Mouse (Mus musculus): ENCODE measurements around the gene Glrp1. TPM values are rescaled to one million over a fixed set of nuclear protein-coding genes. Genes with fewer than 3 reads are reported as not detected.

Glrp1 gene
- polyA plus RNA-seq, 1 experiment from 2014 or later: 0.15 TPM

GRCm38 (mm10) chr1:88474598-88474997 is 35.3 kb downstream of the Glrp1 start:
- H3K27ac ChIP-seq: peak overlapping the region; percentile 81
- WGBS: 10% methylated on average over 7 of the region's 7 CpGs
- H3K9ac ChIP-seq: no peak overlapping the region
- no peak overlapping the region for H3K4me2 ChIP-seq
- H3K4me3 ChIP-seq: no peak overlapping the region
- no peaks in the 10 kb centered on the region for H3K27me3 ChIP-seq
- no peaks in the 10 kb centered on the region for H3K9me3 ChIP-seq
- peak; percentile 84 for ATAC-seq (ENCODE audit: borderline replicate concordance, extremely low read depth, low FRiP score, low TSS enrichment)
- H3K36me3 ChIP-seq: no peaks in the 10 kb centered on the region
- H3K4me1 ChIP-seq: peaks cover 47% of the 10 kb centered on the region

- H3K4me1 ChIP-seq: peaks cover 47% of the 10 kb centered on the region
- H3K9me3 ChIP-seq: no peaks in the 10 kb centered on the region
- peak overlapping the region; percentile 81 for H3K27ac ChIP-seq
- no peak overlapping the region for H3K4me3 ChIP-seq
- no peak overlapping the region for H3K9ac ChIP-seq
- no peak for ATAC-seq (ENCODE audit: borderline replicate concordance, extremely low read depth, low FRiP score, low TSS enrichment)
- H3K27me3 ChIP-seq: no peaks in the 10 kb centered on the region
- H3K36me3 ChIP-seq: no peaks in the 10 kb centered on the region
- 68% methylated on average over 2 of the region's 2 CpGs for WGBS
- H3K4me2 ChIP-seq: no peak overlapping the region
Observed at GRCm38 (mm10) chr1:88473899-88474298, 36.0 kb downstream of the Glrp1 start.

GRCm38 (mm10) chr1:88472258-88472657 is 37.6 kb downstream of the Glrp1 start:
- Histone ChIP-seq H3K4me1 (peaks cover 39% of the 10 kb centered on the region), H3K36me3 (no peaks in the 10 kb centered on the region), H3K27ac (no peak overlapping the region), H3K9ac (no peak overlapping the region), H3K9me3 (no peaks in the 10 kb centered on the region), H3K4me3 (no peak overlapping the region), H3K4me2 (no peak overlapping the region), H3K27me3 (no peaks in the 10 kb centered on the region)
- WGBS: 47% methylated on average over 6 of the region's 6 CpGs
- ATAC-seq (ENCODE audit: borderline replicate concordance, extremely low read depth, low FRiP score, low TSS enrichment): no peak

GRCm38 (mm10) chr1:88469746-88470145 is 40.1 kb downstream of the Glrp1 start:
- Histone ChIP-seq H3K4me2 (no peak overlapping the region), H3K36me3 (no peaks in the 10 kb centered on the region), H3K4me3 (no peak overlapping the region), H3K4me1 (peaks cover 18% of the 10 kb centered on the region), H3K27me3 (no peaks in the 10 kb centered on the region), H3K9ac (no peak overlapping the region), H3K9me3 (no peaks in the 10 kb centered on the region), H3K27ac (no peak overlapping the region)
- 81% methylated on average over 4 of the region's 4 CpGs for WGBS
- no peak for ATAC-seq (ENCODE audit: borderline replicate concordance, extremely low read depth, low FRiP score, low TSS enrichment)

GRCm38 (mm10) chr1:88468335-88468734 is 41.5 kb downstream of the Glrp1 start:
- no peaks in the 10 kb centered on the region for H3K9me3 ChIP-seq
- H3K4me1 ChIP-seq: peaks cover 8% of the 10 kb centered on the region; the same call in 1 of the 2 replicates
- no peak overlapping the region for H3K27ac ChIP-seq
- ATAC-seq (ENCODE audit: borderline replicate concordance, extremely low read depth, low FRiP score, low TSS enrichment): no peak
- 89% methylated on average over 2 of the region's 2 CpGs for WGBS
- H3K36me3 ChIP-seq: no peaks in the 10 kb centered on the region
- H3K9ac ChIP-seq: no peak overlapping the region
- no peaks in the 10 kb centered on the region for H3K27me3 ChIP-seq
- H3K4me3 ChIP-seq: no peak overlapping the region
- no peak overlapping the region for H3K4me2 ChIP-seq

GRCm38 (mm10) chr1:88467866-88468265 is 42.0 kb downstream of the Glrp1 start:
- H3K4me1 ChIP-seq: peaks cover 12% of the 10 kb centered on the region; the same call in 1 of the 2 replicates
- H3K27ac ChIP-seq: no peak overlapping the region
- H3K36me3 ChIP-seq: no peaks in the 10 kb centered on the region
- H3K9me3 ChIP-seq: no peaks in the 10 kb centered on the region
- H3K9ac ChIP-seq: no peak overlapping the region
- 82% methylated on average over 5 of the region's 5 CpGs for WGBS
- no peaks in the 10 kb centered on the region for H3K27me3 ChIP-seq
- ATAC-seq (ENCODE audit: borderline replicate concordance, extremely low read depth, low FRiP score, low TSS enrichment): no peak
- H3K4me2 ChIP-seq: no peak overlapping the region
- no peak overlapping the region for H3K4me3 ChIP-seq

- no peak overlapping the region for H3K9ac ChIP-seq
- H3K9me3 ChIP-seq: no peaks in the 10 kb centered on the region
- no peak overlapping the region for H3K4me2 ChIP-seq
- peaks cover 22% of the 10 kb centered on the region; the same call in 1 of the 2 replicates for H3K4me1 ChIP-seq
- H3K4me3 ChIP-seq: no peak overlapping the region
- H3K36me3 ChIP-seq: no peaks in the 10 kb centered on the region
- H3K27me3 ChIP-seq: no peaks in the 10 kb centered on the region
- no peak for ATAC-seq (ENCODE audit: borderline replicate concordance, extremely low read depth, low FRiP score, low TSS enrichment)
- whole genome bisulfite sequencing: 55% methylated on average over 8 of the region's 8 CpGs
- H3K27ac ChIP-seq: no peak overlapping the region
Observed at GRCm38 (mm10) chr1:88466325-88467064, 43.4 kb downstream of the Glrp1 start.

GRCm38 (mm10) chr1:88465722-88466121 is 44.1 kb downstream of the Glrp1 start:
- Histone ChIP-seq H3K36me3 (no peaks in the 10 kb centered on the region), H3K27me3 (no peaks in the 10 kb centered on the region), H3K4me3 (no peak overlapping the region), H3K27ac (no peak overlapping the region), H3K4me1 (peaks cover 22% of the 10 kb centered on the region; the same call in 1 of the 2 replicates), H3K9ac (no peak overlapping the region), H3K9me3 (no peaks in the 10 kb centered on the region), H3K4me2 (no peak overlapping the region)
- 69% methylated on average over 4 of the region's 4 CpGs for WGBS
- ATAC-seq (ENCODE audit: borderline replicate concordance, extremely low read depth, low FRiP score, low TSS enrichment): no peak

GRCm38 (mm10) chr1:88464109-88464905 is 45.6 kb downstream of the Glrp1 start:
- no peak overlapping the region for H3K4me3 ChIP-seq
- WGBS: 68% methylated on average over 6 of the region's 6 CpGs
- 0 out of 2 replicates have a peak, but pooled peaks cover 15% of the 10 kb centered on the region for H3K4me1 ChIP-seq
- H3K27me3 ChIP-seq: no peaks in the 10 kb centered on the region
- H3K9me3 ChIP-seq: no peaks in the 10 kb centered on the region
- H3K27ac ChIP-seq: peak overlapping the region; percentile 72; the same call in 1 of the 2 replicates
- H3K9ac ChIP-seq: no peak overlapping the region
- no peaks in the 10 kb centered on the region for H3K36me3 ChIP-seq
- H3K4me2 ChIP-seq: no peak overlapping the region
- ATAC-seq (ENCODE audit: borderline replicate concordance, extremely low read depth, low FRiP score, low TSS enrichment): no peak

GRCm38 (mm10) chr1:88463241-88463640 is 46.6 kb downstream of the Glrp1 start:
- Histone ChIP-seq H3K9me3 (no peaks in the 10 kb centered on the region), H3K9ac (no peak overlapping the region), H3K27me3 (no peaks in the 10 kb centered on the region), H3K36me3 (no peaks in the 10 kb centered on the region), H3K27ac (peak overlapping the region; percentile 72), H3K4me1 (0 out of 2 replicates have a peak, but pooled peaks cover 15% of the 10 kb centered on the region), H3K4me3 (no peak overlapping the region), H3K4me2 (no peak overlapping the region)
- 67% methylated on average over 3 of the region's 3 CpGs for WGBS
- peak; percentile 47; the same call in 1 of the 2 replicates for ATAC-seq (ENCODE audit: borderline replicate concordance, extremely low read depth, low FRiP score, low TSS enrichment)

- Histone ChIP-seq H3K9me3 (no peaks in the 10 kb centered on the region), H3K4me1 (0 out of 2 replicates have a peak, but pooled peaks cover 15% of the 10 kb centered on the region), H3K27ac (peak overlapping the region; percentile 72), H3K9ac (no peak overlapping the region), H3K36me3 (no peaks in the 10 kb centered on the region), H3K4me2 (no peak overlapping the region; the same call in 1 of the 2 replicates), H3K27me3 (no peaks in the 10 kb centered on the region), H3K4me3 (no peak overlapping the region)
- 33% methylated on average over 6 of the region's 6 CpGs for WGBS
- no peak for ATAC-seq (ENCODE audit: borderline replicate concordance, extremely low read depth, low FRiP score, low TSS enrichment)
Observed at GRCm38 (mm10) chr1:88462484-88462883, 47.4 kb downstream of the Glrp1 start.

- no peaks in the 10 kb centered on the region for H3K27me3 ChIP-seq
- no peaks in the 10 kb centered on the region for H3K36me3 ChIP-seq
- no peak overlapping the region for H3K9ac ChIP-seq
- 0 out of 2 replicates have a peak, but pooled peaks cover 15% of the 10 kb centered on the region for H3K4me1 ChIP-seq
- WGBS: 28% methylated on average over 1 of the region's 1 CpGs
- no peaks in the 10 kb centered on the region for H3K9me3 ChIP-seq
- H3K4me2 ChIP-seq: no peak overlapping the region
- no peak overlapping the region for H3K4me3 ChIP-seq
- ATAC-seq (ENCODE audit: borderline replicate concordance, extremely low read depth, low FRiP score, low TSS enrichment): no peak
- H3K27ac ChIP-seq: no peak overlapping the region
Observed at GRCm38 (mm10) chr1:88461096-88461495, 48.8 kb downstream of the Glrp1 start.
